Mouse (Mus musculus) G1E-ER4 (cell line): Measurements from ENCODE around the gene Gm8797. TPM values are rescaled to one million over a fixed set of nuclear protein-coding genes. Genes with fewer than 3 reads are reported as not detected.
"Not testable (repeated sequence)": the region's sequence is repeated elsewhere in the genome, so short reads cannot be mapped to it uniquely, and the experiment has no call there.

ENCODE experiments used
- GATA1 ChIP-seq: IDR thresholded peaks from one replicate; pipeline ENCODE4 v1.8.0; 2012; ENCODE audit warnings: low read length, inconsistent platforms
- polyA plus RNA-seq: library from polyadenylated mRNA; stranded (reverse); fragments of >175 nt; gene quantifications from 2 replicates; pipeline ENCODE4 v1.2.3, GENCODE M21; 2012

Gene Gm8797
- polyA plus RNA-seq: 0.30 and 0.76 TPM in 2 replicates

- not testable (repeated sequence) for TF ChIP-seq GATA1
Observed at GRCm38 (mm10) chr3:5750506-5750905, at the start of gene Gm8797. Gene Gm8797, plus strand, starts transcription at chr3:5750806.

- TF ChIP-seq GATA1: no peak
Observed at GRCm38 (mm10) chr3:5714481-5714880, 36.1 kb upstream of the Gm8797 start.

GRCm38 (mm10) chr3:5732931-5733330 lies 17.7 kb upstream of the Gm8797 start:
- no peak for TF ChIP-seq GATA1

- no peak for TF ChIP-seq GATA1
Observed at GRCm38 (mm10) chr3:5754763-5755478, 4.3 kb downstream of the Gm8797 start.

GRCm38 (mm10) chr3:5766256-5766655 lies 15.7 kb downstream of the Gm8797 start:
- TF ChIP-seq GATA1: no peak

- TF ChIP-seq GATA1: no peak
Observed at GRCm38 (mm10) chr3:5776894-5777293, 26.3 kb downstream of the Gm8797 start.
